Mouse (Mus musculus): Measurements from ENCODE around the gene Cpne4.

DNA sequence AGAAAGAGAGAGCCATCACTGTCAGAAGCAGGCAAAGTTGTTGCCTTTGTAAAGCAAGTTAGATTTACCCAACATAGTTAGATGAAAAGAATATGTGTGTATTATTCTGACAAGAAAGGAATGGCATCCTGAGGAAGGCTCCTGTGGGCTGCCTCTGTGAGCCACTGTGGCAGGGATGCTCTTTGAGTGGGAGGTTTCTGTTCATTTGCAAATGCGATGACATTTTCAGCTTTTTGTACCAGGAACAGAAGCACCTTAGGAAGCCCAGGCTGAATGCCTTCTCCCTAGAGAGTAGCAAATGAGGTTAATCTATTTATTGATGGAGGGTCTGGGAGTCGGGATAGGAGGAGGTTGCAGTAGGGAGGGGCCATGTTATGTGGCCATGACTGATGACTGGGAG, 249.5 kb downstream of the Cpne4 start:
- TF ChIP-seq CTCF (IDR thresholded peaks at IDR 0.05; ENCODE audit: extremely low read depth, insufficient read length, insufficient replicate concordance, low read depth, low read length) (no peak), POLR2A (IDR thresholded peaks at IDR 0.05; ENCODE audit: low read depth, low read length) (no peak)
